Mouse (Mus musculus) lung, postnatal 0 days (tissue): ENCODE data around the gene Klk8. TPM values are rescaled to one million over a fixed set of nuclear protein-coding genes. Genes with fewer than 3 reads are reported as not detected.

Source experiments
- ATAC-seq: fragments of 200-750 bp; cut with Nextera tagmentation; 2 replicates; pipeline ENCODE4 v1.8.0; 2017; ENCODE audit warnings: moderate library complexity
- DNase-seq: peaks from one replicate; pipeline ENCODE4 v3.0.0-alpha.2; 2016; ENCODE audit warnings: low spot score
- H3K27ac ChIP-seq: fragments of 300-500 bp; sonication (generic); 2 replicates; pipeline ENCODE4 v1.5.1; 2014; ENCODE audit warnings: antibody characterized with exemption, mild to moderate bottlenecking, low read length, mixed read lengths
- H3K27me3 ChIP-seq: fragments of 300-500 bp; sonication (generic); replicated peaks from 2 replicates; pipeline ENCODE4 v1.6.1; 2014; ENCODE audit warnings: low read length, mixed read lengths; ENCODE audit not compliant: insufficient read depth
- H3K36me3 ChIP-seq: fragments of 300-500 bp; sonication (generic); 2 replicates; pipeline ENCODE4 v1.6.1; 2014; ENCODE audit warnings: low read length, mixed read lengths; ENCODE audit not compliant: insufficient read depth
- H3K4me1 ChIP-seq: fragments of 300-500 bp; sonication (generic); 2 replicates; pipeline ENCODE4 v1.6.1; 2014; ENCODE audit warnings: antibody characterized with exemption, low read depth, low read length, mixed read lengths; ENCODE audit not compliant: insufficient read depth
- H3K4me2 ChIP-seq: fragments of 300-500 bp; sonication (generic); replicated peaks from 2 replicates; pipeline ENCODE4 v1.6.1; 2014; ENCODE audit warnings: low read depth, mild to moderate bottlenecking, low read length, moderate library complexity, mixed read lengths
- H3K4me3 ChIP-seq: fragments of 300-500 bp; sonication (generic); 2 replicates; pipeline ENCODE4 v1.5.1; 2014; ENCODE audit warnings: low read depth, low read length
- H3K9ac ChIP-seq: fragments of 300-500 bp; sonication (generic); replicated peaks from 2 replicates; pipeline ENCODE4 v1.6.1; 2014; ENCODE audit warnings: low read depth, mild to moderate bottlenecking
- H3K9me3 ChIP-seq: fragments of 300-500 bp; sonication (generic); 2 replicates; pipeline ENCODE4 v1.6.1; 2016; ENCODE audit warnings: low read length, mixed read lengths
- CTCF ChIP-seq: IDR thresholded peaks from 2 replicates; pipeline ENCODE4 v1.5.1; 2016; ENCODE audit warnings: antibody characterized with exemption, mild to moderate bottlenecking
- EP300 ChIP-seq: IDR thresholded peaks from 2 replicates; pipeline ENCODE4 v1.6.1; 2016; ENCODE audit warnings: antibody characterized with exemption, mild to moderate bottlenecking, control low read depth
- WGBS: fragments of 180-500 bp; shearing (Covaris S2); extraction: QIAGEN DNeasy Blood & Tissue Kit; methylation state at CpG from one replicate; pipeline ENCODE4 v1.1.7; 2014; 5-methylcytosine and 5-hydroxymethylcytosine counted together
- polyA plus RNA-seq: library from polyadenylated mRNA; unstranded; fragments of >200 nt; fragmentation: Nextera tagmentation; extraction: Ambion mirVana; gene quantifications from 2 replicates; pipeline ENCODE4 v1.2.1, GENCODE M21; 2015

Klk8 gene
- polyA plus RNA-seq, 1 experiment from 2014 or later: 47.1 TPM

DNA sequence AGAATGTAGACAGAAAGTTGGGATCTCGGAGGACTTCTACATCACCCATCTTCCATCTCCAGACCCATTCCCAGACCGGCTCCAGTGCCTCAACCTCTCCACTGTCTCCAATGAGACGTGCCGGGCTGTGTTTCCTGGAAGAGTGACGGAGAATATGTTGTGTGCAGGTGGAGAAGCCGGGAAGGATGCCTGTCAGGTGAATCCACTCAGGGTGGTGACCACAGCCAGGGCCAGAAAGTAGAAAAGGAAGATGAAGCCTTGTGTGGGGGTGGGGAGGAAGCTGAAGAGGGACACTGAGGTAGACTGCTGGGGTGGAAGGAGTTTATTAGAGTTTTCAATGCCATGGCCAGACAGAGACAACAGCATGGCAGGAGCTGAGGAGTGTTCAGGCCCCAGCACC is 25.5 kb upstream of the Klk8 start:
- H3K4me2 ChIP-seq: no peak overlapping the region
- H3K27me3 ChIP-seq: no peaks in the 10 kb centered on the region
- ATAC-seq: no peak
- no peaks in the 10 kb centered on the region for H3K36me3 ChIP-seq
- no peak overlapping the region for H3K27ac ChIP-seq
- no peak overlapping the region for H3K9ac ChIP-seq
- DNase-seq: no peak
- no peaks in the 10 kb centered on the region for H3K4me1 ChIP-seq
- H3K4me3 ChIP-seq: no peak overlapping the region
- TF ChIP-seq CTCF: no peak
- no peak for TF ChIP-seq EP300
- H3K9me3 ChIP-seq: no peaks in the 10 kb centered on the region
- 88% methylated on average over 6 of the region's 6 CpGs for WGBS

DNA sequence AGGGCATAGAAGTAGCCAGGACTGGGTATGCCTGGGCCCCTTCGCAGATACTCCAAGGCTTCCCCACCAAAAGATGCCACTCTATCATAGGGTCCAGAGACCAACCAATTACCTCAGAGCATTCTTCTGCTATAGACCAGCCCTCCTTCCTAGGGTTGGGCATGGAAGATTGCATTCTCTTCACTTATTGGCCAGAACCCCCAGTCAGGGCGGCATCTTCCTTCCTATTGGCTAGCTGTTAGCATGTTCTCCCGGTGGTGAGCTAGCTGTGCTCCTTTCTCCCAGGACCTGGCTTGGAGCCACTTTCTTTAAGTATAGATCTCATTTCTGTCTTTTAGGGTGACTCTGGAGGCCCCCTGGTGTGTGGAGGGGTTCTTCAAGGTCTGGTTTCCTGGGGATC is 24.5 kb upstream of the Klk8 start:
- no peaks in the 10 kb centered on the region for H3K36me3 ChIP-seq
- no peak overlapping the region for H3K9ac ChIP-seq
- ATAC-seq (0 out of 2 replicates have a peak, but pooled peaks have one; percentile 34), DNase-seq (no peak)
- no peak overlapping the region for H3K4me3 ChIP-seq
- no peaks in the 10 kb centered on the region for H3K4me1 ChIP-seq
- H3K9me3 ChIP-seq: no peaks in the 10 kb centered on the region
- H3K4me2 ChIP-seq: no peak overlapping the region
- TF ChIP-seq EP300 (no peak), CTCF (no peak)
- 80% methylated on average over 3 of the region's 3 CpGs for WGBS
- H3K27ac ChIP-seq: no peak overlapping the region
- H3K27me3 ChIP-seq: no peaks in the 10 kb centered on the region

DNA sequence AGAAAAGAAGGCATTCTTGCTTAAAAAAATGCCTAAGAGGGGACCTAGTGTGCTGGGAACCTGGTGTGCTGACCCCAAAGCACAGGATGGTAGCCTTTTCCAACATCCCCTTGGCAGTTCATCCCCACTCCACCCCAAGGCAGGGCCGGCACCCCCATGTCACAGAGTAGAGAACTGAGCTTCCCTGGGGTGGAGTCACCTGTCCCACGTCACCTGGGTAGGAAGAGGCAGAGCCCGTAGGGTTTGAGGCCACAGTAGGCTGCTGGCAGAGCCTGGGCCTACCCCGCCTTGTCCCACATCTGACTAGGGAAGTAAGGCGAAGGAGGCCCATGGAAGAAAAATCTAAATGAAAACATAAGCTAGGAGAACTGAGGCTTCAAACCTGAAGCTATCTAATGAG is 23.0 kb upstream of the Klk8 start, which contains the start of gene Klk11:
Gene Klk11, plus strand, starts transcription at position 241 of the 400 bp plus-strand sequence.
- Histone ChIP-seq H3K4me3 (no peak within 1 kb of the TSS), H3K9ac (no peak within 1 kb of the TSS), H3K36me3 (no peaks in the 10 kb centered on the region), H3K27me3 (no peaks in the 10 kb centered on the region), H3K4me1 (no peaks in the 10 kb centered on the region), H3K27ac (no peak within 1 kb of the TSS), H3K4me2 (no peak within 1 kb of the TSS), H3K9me3 (no peaks in the 10 kb centered on the region)
- DNase-seq (no peak), ATAC-seq (no peak)
- 85% methylated on average over 5 of the region's 5 CpGs for WGBS
- TF ChIP-seq EP300 (no peak), CTCF (no peak)

DNA sequence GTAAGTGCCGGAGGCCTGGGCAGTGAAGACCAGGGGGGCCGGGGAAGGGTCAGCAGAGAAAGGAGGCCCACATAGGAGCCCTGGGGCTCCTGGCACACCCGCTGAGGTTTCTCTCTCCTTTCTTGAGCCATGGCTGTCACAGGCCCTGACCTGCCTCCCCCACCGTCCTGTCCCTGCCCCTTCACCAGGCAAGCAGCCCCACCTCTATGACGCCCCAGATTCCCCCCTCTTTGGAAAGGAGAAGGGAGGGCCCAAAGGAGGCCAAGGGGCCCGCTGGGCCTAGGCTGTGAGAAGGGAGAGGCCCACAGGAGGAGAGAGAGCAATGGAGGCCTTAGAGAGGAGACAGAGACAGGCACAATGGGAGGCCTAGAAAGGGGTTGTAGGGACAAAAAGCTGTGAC is 22.6 kb upstream of the Klk8 start:
- H3K27ac ChIP-seq: no peak overlapping the region
- no peaks in the 10 kb centered on the region for H3K9me3 ChIP-seq

DNA sequence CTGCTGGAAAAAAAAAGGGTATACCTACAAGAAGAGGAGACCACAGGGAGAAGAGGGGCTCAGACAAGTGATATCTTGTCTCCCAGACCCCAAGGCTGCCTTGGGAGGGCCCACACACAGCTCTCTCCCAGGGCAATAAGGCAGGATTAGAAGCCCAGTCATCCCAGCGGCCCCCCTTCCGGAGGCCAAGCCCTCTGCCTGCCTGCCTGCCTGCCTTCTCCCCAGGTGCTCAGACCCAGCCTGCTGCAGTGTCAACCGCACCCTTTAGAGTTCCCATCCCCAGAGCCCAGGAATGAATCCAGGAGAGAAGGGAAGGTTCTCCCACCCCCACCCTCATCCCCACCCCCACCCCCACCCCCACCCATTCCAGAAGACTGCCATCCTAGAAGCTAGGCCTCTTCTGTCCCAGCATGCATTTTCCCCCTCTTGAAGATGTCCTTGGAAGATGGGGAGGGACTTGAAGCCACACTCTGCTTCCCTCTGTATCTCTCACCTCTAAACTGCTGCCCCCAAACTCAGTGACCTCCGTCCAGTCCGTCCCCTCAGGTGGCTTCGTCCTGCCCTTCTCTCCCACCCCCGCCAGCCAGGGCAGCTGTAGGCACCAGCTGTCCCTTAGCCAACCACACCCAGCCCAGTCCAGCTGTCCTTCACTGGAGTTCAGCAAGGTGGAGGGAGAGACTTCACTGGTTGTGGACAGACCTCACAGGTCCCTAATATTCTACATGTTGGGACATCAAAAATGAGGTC is 21.9 kb upstream of the Klk8 start:
- Histone ChIP-seq H3K36me3 (no peaks in the 10 kb centered on the region), H3K4me2 (no peak overlapping the region), H3K4me3 (no peak overlapping the region), H3K9ac (no peak overlapping the region), H3K9me3 (no peaks in the 10 kb centered on the region), H3K4me1 (peaks cover 2% of the 10 kb centered on the region; the same call in 1 of the 2 replicates), H3K27ac (no peak overlapping the region), H3K27me3 (no peaks in the 10 kb centered on the region)
- no peak for ATAC-seq
- no peak for DNase-seq
- 56% methylated on average over 7 of the region's 7 CpGs for WGBS
- no peak for TF ChIP-seq EP300
- no peak for TF ChIP-seq CTCF

More for the DNA sequence above, 22.6 kb upstream of the Klk8 start:
- ATAC-seq (no peak), DNase-seq (no peak)
- no peaks in the 10 kb centered on the region for H3K4me1 ChIP-seq
- no peak overlapping the region for H3K4me2 ChIP-seq
- WGBS: 61% methylated on average over 6 of the region's 6 CpGs
- H3K4me3 ChIP-seq: no peak overlapping the region
- H3K36me3 ChIP-seq: no peaks in the 10 kb centered on the region
- no peak overlapping the region for H3K9ac ChIP-seq
- H3K27me3 ChIP-seq: no peaks in the 10 kb centered on the region
- no peak for TF ChIP-seq CTCF
- no peak for TF ChIP-seq EP300

DNA sequence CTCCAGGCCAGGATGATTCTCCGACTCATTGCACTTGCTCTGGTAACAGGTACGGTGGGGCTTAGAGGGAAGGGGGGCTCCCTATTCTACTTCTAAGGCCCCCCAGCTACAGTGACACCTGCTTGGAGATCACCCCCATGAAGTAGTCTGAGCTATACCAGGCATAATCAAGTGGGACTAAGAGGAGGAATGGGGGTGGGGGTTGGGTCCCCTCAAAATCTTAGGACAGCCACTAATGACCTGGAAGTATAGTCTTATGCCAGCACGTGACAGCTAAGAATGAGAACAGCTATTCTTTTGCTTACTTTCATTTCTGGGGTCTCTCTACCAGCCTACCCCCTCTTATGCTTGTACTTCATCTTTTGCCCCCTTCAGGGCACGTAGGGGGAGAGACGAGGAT is 20.9 kb upstream of the Klk8 start:
- H3K4me1 ChIP-seq: peaks cover 3% of the 10 kb centered on the region; the same call in 1 of the 2 replicates
- no peaks in the 10 kb centered on the region for H3K9me3 ChIP-seq
- DNase-seq (no peak), ATAC-seq (no peak)
- 80% methylated on average over 5 of the region's 5 CpGs for WGBS
- H3K4me2 ChIP-seq: no peak overlapping the region
- no peak overlapping the region for H3K9ac ChIP-seq
- no peaks in the 10 kb centered on the region for H3K27me3 ChIP-seq
- H3K36me3 ChIP-seq: no peaks in the 10 kb centered on the region
- TF ChIP-seq EP300 (no peak), CTCF (no peak)
- no peak overlapping the region for H3K27ac ChIP-seq
- H3K4me3 ChIP-seq: no peak overlapping the region
